Mouse (Mus musculus): ENCODE data around the gene Spata21.

DNA sequence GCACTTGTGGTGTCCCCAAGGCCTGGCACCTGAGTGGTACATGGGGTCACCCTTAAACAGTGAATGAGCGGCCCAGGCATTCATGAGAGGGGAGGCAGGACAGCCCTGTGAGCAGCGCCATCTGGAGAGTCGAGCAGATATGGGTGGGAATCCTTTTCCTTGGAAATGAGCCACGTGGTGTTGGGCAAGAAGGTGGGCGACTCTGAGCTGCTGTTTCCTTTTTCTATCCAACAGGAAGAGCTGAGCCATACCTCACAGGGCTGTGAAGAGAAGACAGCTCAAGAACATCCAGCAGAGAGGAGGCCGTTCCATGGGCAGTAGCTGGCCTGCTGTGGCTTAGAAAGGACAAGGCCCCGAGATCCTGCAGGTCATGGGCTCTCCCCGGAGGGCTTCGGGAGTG is 581 bp downstream of the Spata21 start:
- TF ChIP-seq CTCF (IDR thresholded peaks at IDR 0.05; ENCODE audit: low read depth, low read length) (no peak), POLR2AphosphoS5 (IDR thresholded peaks at IDR 0.05; ENCODE audit: insufficient replicate concordance, low read depth, low read length) (no peak), GATA1 (IDR thresholded peaks at IDR 0.05; ENCODE audit: borderline replicate concordance, low read length) (no peak)

Measured in G1E (cell line).